Comparison of ENCODE assay signal across 8 mouse cellular contexts in the genomic region with DNA sequence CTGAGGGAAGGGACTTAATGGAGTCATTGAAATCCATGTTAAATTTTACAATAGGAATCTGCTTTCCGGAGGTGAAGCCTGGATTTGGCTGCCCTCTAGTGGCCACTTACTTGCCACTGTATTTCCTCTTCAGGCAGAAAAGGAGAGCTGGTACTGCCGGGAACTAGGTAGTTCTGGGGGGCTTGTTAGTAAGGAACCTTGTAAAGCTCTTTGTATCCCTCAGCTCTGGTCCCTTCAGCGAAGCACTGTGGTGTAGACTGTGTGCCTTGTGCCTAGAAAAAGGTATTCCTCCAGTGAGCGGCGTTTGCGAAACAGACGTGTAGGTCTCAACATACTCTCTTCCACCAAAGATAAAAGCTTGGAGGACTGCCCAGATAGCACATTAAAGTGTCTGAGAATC. TPM values are rescaled to one million over a fixed set of nuclear protein-coding genes. Genes with fewer than 3 reads are reported as not detected.
DNase-seq lines count a peak whose midpoint lies in the region; ATAC-seq and TF ChIP-seq lines count a peak whose summit lies in the region.

No protein-coding gene starts in this region.

- no peak overlapping the region for H3K4me2 ChIP-seq in kidney, embryonic 14.5 days (replicated peaks; ENCODE audit: low read depth, low read length)

- no peaks in the 10 kb centered on the region for H3K27me3 ChIP-seq in heart, adult 2 months (ENCODE audit: control insufficient read depth, insufficient read depth, low read length)
- H3K27me3 ChIP-seq in kidney, embryonic 14.5 days (ENCODE audit: control insufficient read depth, insufficient read depth, low read length) = no peaks in the 10 kb centered on the region; the same call in 1 of the 2 replicates

- no peak for TF ChIP-seq EP300 in heart, adult 2 months (IDR thresholded peaks at IDR 0.05; ENCODE audit: insufficient read depth, low read depth, low read length)

- 20% methylated on average over 7 of the region's 7 CpGs for WGBS in heart, adult 2 months
- WGBS in kidney, embryonic 14.5 days = 42% methylated on average over 7 of the region's 7 CpGs

- intact Hi-C loops in heart, adult 2 months (cut with DNase I) = loop anchor here (1.0 to 2.0 kb wide), 2 partner anchors 88 to 177 kb away; no protein-coding TSS in a partner anchor

- no peak overlapping the region for H3K4me3 ChIP-seq in heart, adult 2 months
- H3K4me3 ChIP-seq in kidney, embryonic 14.5 days (ENCODE audit: low read length) = no peak overlapping the region

- no peaks in the 10 kb centered on the region for H3K79me2 ChIP-seq in heart, adult 2 months (replicated peaks; ENCODE audit: control insufficient read depth, insufficient read depth, low read length)

- TF ChIP-seq CTCF in heart, adult 2 months (IDR thresholded peaks at IDR 0.05) = peak; percentile 80

- DNase-seq in B cell, adult 2 months = peak; percentile 53 to 58
- DNase-seq in NIH3T3 (ENCODE audit: low read depth) = peak; percentile 88
- peak; percentile 41 to 61 for DNase-seq in heart, adult 2 months
- peak; percentile 44 to 64 for DNase-seq in lung, adult 18-20 months

- peak; percentile 58; the same call in 1 of the 2 replicates for ATAC-seq in common myeloid progenitor, adult 5-6 weeks (replicated peaks; ENCODE audit: low read depth, poor library complexity, severe bottlenecking)
- ATAC-seq in kidney, embryonic 14.5 days (ENCODE audit: low FRiP score, low TSS enrichment) = peak; percentile 28; the same call in 1 of the 2 replicates
- 0 out of 2 replicates have a peak, but pooled peaks have one; percentile 16 for ATAC-seq in neutrophil, adult 5-6 weeks (ENCODE audit: extremely low read depth, insufficient number of reproducible peaks, low FRiP score, poor library complexity, severe bottlenecking)
- no peak for ATAC-seq in inflammation-experienced regulatory T-cells, adult 6 months

- H3K36me3 ChIP-seq in heart, adult 2 months (ENCODE audit: control insufficient read depth, insufficient read depth, low read length) = no peaks in the 10 kb centered on the region
- H3K36me3 ChIP-seq in kidney, embryonic 14.5 days (ENCODE audit: control insufficient read depth, insufficient read depth, low read length) = no peaks in the 10 kb centered on the region

- no peak overlapping the region for H3K27ac ChIP-seq in heart, adult 2 months
- no peak overlapping the region for H3K27ac ChIP-seq in kidney, embryonic 14.5 days (ENCODE audit: low read depth, low read length)

- no peaks in the 10 kb centered on the region for H3K4me1 ChIP-seq in heart, adult 2 months (ENCODE audit: control insufficient read depth, insufficient read depth, low read length)
- no peaks in the 10 kb centered on the region for H3K4me1 ChIP-seq in kidney, embryonic 14.5 days (ENCODE audit: control insufficient read depth, insufficient read depth, low read length)

- TF ChIP-seq POLR2A in heart, adult 2 months (IDR thresholded peaks at IDR 0.05; ENCODE audit: insufficient read depth, low read depth, low read length) = no peak

- no peak overlapping the region for H3K9ac ChIP-seq in heart, adult 2 months (ENCODE audit: low read depth, low read length)
- H3K9ac ChIP-seq in kidney, embryonic 14.5 days (ENCODE audit: low read depth, low read length) = no peak overlapping the region

- H3K9me3 ChIP-seq in kidney, embryonic 14.5 days (ENCODE audit: control insufficient read depth, low read length) = no peaks in the 10 kb centered on the region

RNA-seq across cellular contexts. Expression of a gene that starts 5.4 kb away (rescaled TPM):
- not detected in 2 replicates for total RNA-seq in common myeloid progenitor, adult 5-6 weeks (2017)
- total RNA-seq in heart, adult 2 months (2021) = not detected
- 0.82 and 0.94 TPM in 2 replicates for polyA plus RNA-seq in heart, adult 2 months (2012; rRNA removed)
- polyA plus RNA-seq in kidney, embryonic 14.5 days (2014; fragmentation: Nextera tagmentation; extraction: Ambion mirVana) = not detected in 2 replicates
- not detected in 2 replicates for total RNA-seq in neutrophil, adult 5-6 weeks (2017)
- polyA plus RNA-seq in inflammation-experienced regulatory T-cells, adult 6 months (2017; shearing (Covaris generic)) = not detected

RNA-seq across cellular contexts. Expression of a gene that starts 10.7 kb away (rescaled TPM):
- not detected in 2 replicates for total RNA-seq in common myeloid progenitor, adult 5-6 weeks (2017)
- 1 to 10 TPM in 1 of 2 experiments, under 1 TPM in 1; 0.34 to 1.2 TPM for total RNA-seq in heart, adult 2 months (2021)
- polyA plus RNA-seq in heart, adult 2 months (2012; rRNA removed) = 1.3 and 4.0 TPM in 2 replicates
- 0.70 and 1.2 TPM in 2 replicates for polyA plus RNA-seq in kidney, embryonic 14.5 days (2014; fragmentation: Nextera tagmentation; extraction: Ambion mirVana)
- total RNA-seq in neutrophil, adult 5-6 weeks (2017) = not detected in 2 replicates
- not detected for polyA plus RNA-seq in inflammation-experienced regulatory T-cells, adult 6 months (2017; shearing (Covaris generic))
